Mouse (Mus musculus): Measurements from ENCODE around the gene Syf2. TPM values are rescaled to one million over a fixed set of nuclear protein-coding genes. Genes with fewer than 3 reads are reported as not detected.

Syf2 gene
- polyA plus RNA-seq, 1 experiment from 2014 or later, result 78.9 TPM

DNA sequence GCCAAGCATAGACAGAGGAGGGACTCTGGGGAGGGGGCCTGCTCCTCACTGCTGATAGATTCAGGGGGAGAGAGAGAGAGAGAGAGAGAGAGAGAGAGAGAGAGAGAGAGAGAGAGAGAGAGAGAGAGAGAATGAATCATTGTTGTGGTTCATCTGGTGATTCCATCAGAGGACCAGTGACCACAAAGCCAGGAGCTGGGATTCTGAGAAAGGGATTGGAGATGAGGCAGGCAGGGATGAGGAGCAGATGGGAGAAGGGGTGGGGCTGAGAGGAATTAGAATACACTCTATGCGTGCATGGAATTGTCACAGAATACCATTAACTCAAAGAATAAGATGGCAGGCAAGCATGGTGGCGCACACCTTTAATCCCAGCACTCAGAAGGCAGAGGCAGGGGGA, 24.5 kb downstream of the Syf2 start:
- H3K27ac ChIP-seq (ENCODE audit: low read length), result no peak overlapping the region
- ATAC-seq (replicated peaks; ENCODE audit: extremely low read depth, insufficient read depth, low FRiP score), result no peak
- H3K27me3 ChIP-seq (ENCODE audit: control insufficient read depth, insufficient read depth, low read length), result 0 out of 2 replicates have a peak, but pooled peaks cover 8% of the 10 kb centered on the region
- peaks cover 7% of the 10 kb centered on the region for H3K4me1 ChIP-seq (ENCODE audit: control insufficient read depth, insufficient read depth, low read length)
- H3K4me3 ChIP-seq (ENCODE audit: low read length), result no peak overlapping the region
- WGBS, result 96% methylated on average over 2 of the region's 2 CpGs
- H3K9me3 ChIP-seq (replicated peaks; ENCODE audit: control insufficient read depth, low read length), result no peaks in the 10 kb centered on the region
- H3K36me3 ChIP-seq (ENCODE audit: control insufficient read depth, insufficient read depth), result no peaks in the 10 kb centered on the region
- no peak overlapping the region for H3K4me2 ChIP-seq (ENCODE audit: low read depth, low read length)
- no peak overlapping the region for H3K9ac ChIP-seq (ENCODE audit: low read length)

DNA sequence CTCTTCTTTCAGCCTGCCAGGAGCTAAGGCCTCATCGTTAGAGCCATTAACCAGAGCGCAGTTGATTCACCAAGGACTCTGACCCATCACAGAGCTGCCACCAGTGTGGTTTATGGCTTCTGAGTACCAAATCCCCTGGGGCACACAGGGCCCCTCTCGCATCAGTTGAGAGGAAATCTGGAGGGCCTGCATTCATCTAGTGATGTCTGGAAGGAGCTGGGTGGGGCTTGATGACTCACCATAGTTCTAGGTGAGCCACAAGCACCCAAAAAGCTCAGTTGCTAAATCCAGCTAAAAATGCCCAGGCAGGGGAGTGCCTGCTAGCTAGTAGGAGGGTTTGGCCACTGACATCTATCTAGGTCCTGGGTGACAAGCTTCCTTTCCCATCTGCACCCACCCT, 25.1 kb downstream of the Syf2 start:
- H3K36me3 ChIP-seq (ENCODE audit: control insufficient read depth, insufficient read depth), result no peaks in the 10 kb centered on the region
- no peak for ATAC-seq (replicated peaks; ENCODE audit: extremely low read depth, insufficient read depth, low FRiP score)
- no peak overlapping the region for H3K4me3 ChIP-seq (ENCODE audit: low read length)
- H3K27ac ChIP-seq (ENCODE audit: low read length), result no peak overlapping the region
- H3K9me3 ChIP-seq (replicated peaks; ENCODE audit: control insufficient read depth, low read length), result no peaks in the 10 kb centered on the region
- no peak overlapping the region for H3K4me2 ChIP-seq (ENCODE audit: low read depth, low read length)
- WGBS, result 69% methylated on average over 3 of the region's 3 CpGs
- H3K9ac ChIP-seq (ENCODE audit: low read length), result no peak overlapping the region
- peaks cover under 1% of the 10 kb centered on the region for H3K4me1 ChIP-seq (ENCODE audit: control insufficient read depth, insufficient read depth, low read length)
- 0 out of 2 replicates have a peak, but pooled peaks cover 8% of the 10 kb centered on the region for H3K27me3 ChIP-seq (ENCODE audit: control insufficient read depth, insufficient read depth, low read length)

DNA sequence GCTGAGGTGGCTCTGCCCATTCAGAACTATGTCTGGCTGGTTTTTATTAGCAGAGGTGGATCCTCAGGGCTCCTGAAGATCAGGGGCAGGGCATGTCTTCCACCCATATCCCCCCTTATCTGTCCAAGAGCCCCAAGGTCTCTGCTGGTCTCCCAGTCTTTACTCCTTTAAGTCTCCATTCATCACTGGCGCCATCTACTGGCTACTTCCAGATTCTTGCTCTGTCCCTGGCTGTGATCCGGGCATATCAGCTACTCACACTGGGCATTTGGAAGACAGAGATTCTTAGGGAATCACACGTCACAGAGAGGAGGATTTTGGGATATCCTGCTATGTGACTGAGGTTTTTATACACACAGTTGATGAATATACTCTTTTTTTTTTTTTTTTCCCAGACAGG, 25.6 kb downstream of the Syf2 start:
- H3K4me1 ChIP-seq (ENCODE audit: control insufficient read depth, insufficient read depth, low read length), result no peaks in the 10 kb centered on the region
- 0 out of 2 replicates have a peak, but pooled peaks have one; percentile 45 for ATAC-seq (replicated peaks; ENCODE audit: extremely low read depth, insufficient read depth, low FRiP score)
- H3K27ac ChIP-seq (ENCODE audit: low read length), result no peak overlapping the region
- 9% methylated on average over 3 of the region's 3 CpGs for WGBS
- no peaks in the 10 kb centered on the region for H3K36me3 ChIP-seq (ENCODE audit: control insufficient read depth, insufficient read depth)
- no peak overlapping the region for H3K4me3 ChIP-seq (ENCODE audit: low read length)
- H3K4me2 ChIP-seq (ENCODE audit: low read depth, low read length), result no peak overlapping the region
- H3K9ac ChIP-seq (ENCODE audit: low read length), result no peak overlapping the region
- H3K9me3 ChIP-seq (replicated peaks; ENCODE audit: control insufficient read depth, low read length), result no peaks in the 10 kb centered on the region
- H3K27me3 ChIP-seq (ENCODE audit: control insufficient read depth, insufficient read depth, low read length), result 0 out of 2 replicates have a peak, but pooled peaks cover 11% of the 10 kb centered on the region

DNA sequence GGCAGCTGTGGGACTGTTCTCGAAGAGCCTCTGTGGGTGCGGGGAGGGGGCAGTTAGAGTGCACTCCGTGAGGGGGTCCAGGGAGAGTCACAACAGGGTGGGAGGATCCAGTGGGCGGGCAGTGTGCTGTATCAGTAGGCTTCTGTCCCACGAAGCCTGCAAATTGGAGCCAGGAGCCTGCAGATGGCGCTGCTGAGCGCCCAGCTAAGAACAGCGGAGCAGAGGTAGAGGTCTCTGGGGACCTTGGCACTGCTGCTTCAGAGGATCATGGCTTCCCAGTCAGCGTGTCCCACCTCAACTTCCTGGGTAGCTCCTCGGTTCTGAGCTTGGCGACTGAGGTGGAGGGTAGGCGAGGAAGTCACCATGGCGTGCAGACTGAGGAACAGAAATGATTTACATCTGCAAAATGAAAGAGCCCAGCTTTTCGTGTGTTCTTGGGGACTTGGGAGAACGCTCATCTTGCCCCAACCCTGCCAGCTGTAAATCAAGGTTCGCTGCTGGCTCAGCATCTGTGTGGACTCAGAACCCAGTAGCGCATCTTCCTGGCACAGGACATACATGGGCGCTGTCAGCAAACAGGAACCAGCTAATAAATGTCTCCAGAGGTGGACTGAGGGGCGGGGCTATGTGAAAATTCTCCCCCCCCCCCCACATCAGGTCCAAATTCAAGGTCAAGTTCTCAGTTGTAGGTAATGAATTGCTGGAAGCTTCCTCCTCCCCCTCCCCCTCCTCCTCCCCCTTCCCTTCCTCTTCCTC, 32.5 kb downstream of the Syf2 start:
- Histone ChIP-seq H3K9ac (ENCODE audit: low read length) (no peak overlapping the region), H3K4me2 (ENCODE audit: low read depth, low read length) (peak overlapping the region; percentile 39), H3K9me3 (replicated peaks; ENCODE audit: control insufficient read depth, low read length) (no peaks in the 10 kb centered on the region), H3K4me3 (ENCODE audit: low read length) (0 out of 2 replicates have a peak overlapping the region, but pooled peaks have one; percentile 7), H3K36me3 (ENCODE audit: control insufficient read depth, insufficient read depth) (no peaks in the 10 kb centered on the region), H3K27me3 (ENCODE audit: control insufficient read depth, insufficient read depth, low read length) (0 out of 2 replicates have a peak, but pooled peaks cover 9% of the 10 kb centered on the region), H3K27ac (ENCODE audit: low read length) (no peak overlapping the region), H3K4me1 (ENCODE audit: control insufficient read depth, insufficient read depth, low read length) (peaks cover 4% of the 10 kb centered on the region; the same call in 1 of the 2 replicates)
- no peak for ATAC-seq (replicated peaks; ENCODE audit: extremely low read depth, insufficient read depth, low FRiP score)
- WGBS, result 31% methylated on average over 19 of the region's 19 CpGs

DNA sequence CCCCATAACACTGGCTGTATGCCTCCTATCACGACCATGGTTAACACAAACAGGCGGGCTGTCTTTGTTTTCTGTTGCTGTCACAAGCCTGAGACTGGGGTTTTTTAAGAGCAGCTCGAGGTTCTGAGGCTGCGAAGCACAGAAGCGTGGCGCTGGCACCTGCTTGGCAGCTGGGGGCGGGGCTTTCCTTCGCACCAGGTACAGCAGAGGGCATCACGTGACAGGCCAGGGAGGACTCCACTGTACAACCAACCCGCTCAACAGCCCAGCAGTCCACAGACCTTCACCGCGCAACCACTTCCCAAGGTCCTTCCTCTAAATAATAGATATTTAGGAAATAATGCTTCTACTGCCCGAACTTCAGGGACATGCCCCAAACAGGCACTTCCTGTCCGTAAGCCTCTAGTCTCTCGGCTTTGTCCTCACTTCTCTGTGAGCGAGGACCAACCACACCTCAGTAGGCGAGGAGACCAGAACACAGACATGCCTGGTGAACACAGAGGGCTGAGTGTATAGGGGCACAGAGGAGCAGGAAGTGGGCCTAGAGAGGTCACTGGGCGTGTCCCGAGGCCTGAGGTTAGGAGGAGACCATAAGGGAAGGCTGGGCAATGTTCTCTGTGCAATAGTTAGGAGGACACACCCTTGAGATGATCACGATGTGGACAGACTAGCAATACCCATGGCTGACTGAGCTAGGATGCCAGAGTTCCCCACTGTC, 37.3 kb downstream of the Syf2 start:
- 76% methylated on average over 20 of the region's 20 CpGs for WGBS
- ATAC-seq (replicated peaks; ENCODE audit: extremely low read depth, insufficient read depth, low FRiP score), result no peak
- Histone ChIP-seq H3K27ac (ENCODE audit: low read length) (no peak overlapping the region), H3K4me2 (ENCODE audit: low read depth, low read length) (no peak overlapping the region), H3K36me3 (ENCODE audit: control insufficient read depth, insufficient read depth) (no peaks in the 10 kb centered on the region), H3K27me3 (ENCODE audit: control insufficient read depth, insufficient read depth, low read length) (no peaks in the 10 kb centered on the region), H3K9me3 (replicated peaks; ENCODE audit: control insufficient read depth, low read length) (no peaks in the 10 kb centered on the region), H3K4me1 (ENCODE audit: control insufficient read depth, insufficient read depth, low read length) (peaks cover 4% of the 10 kb centered on the region; the same call in 1 of the 2 replicates), H3K4me3 (ENCODE audit: low read length) (no peak overlapping the region), H3K9ac (ENCODE audit: low read length) (no peak overlapping the region)

DNA sequence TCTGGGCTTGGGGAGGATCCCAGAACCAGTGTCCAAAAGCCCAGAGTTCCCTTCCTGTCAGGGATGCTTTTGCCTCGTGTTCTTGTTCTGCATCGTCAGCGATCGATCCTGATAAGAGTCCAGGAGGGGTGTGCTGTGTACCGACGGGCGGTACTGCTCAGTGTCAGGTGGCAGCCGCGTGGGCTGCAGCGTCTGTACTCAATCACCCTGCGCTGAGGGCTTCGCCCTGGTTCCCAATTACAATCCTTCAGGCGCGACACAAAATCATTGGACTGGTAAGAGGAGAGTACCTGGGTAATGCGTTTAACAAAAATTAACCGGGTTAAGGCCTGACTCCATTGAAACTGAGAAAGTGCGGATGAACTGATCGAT, 37.9 kb downstream of the Syf2 start:
- H3K4me3 ChIP-seq (ENCODE audit: low read length), result no peak overlapping the region
- no peak overlapping the region for H3K9ac ChIP-seq (ENCODE audit: low read length)
- peaks cover 4% of the 10 kb centered on the region; the same call in 1 of the 2 replicates for H3K4me1 ChIP-seq (ENCODE audit: control insufficient read depth, insufficient read depth, low read length)
- H3K27ac ChIP-seq (ENCODE audit: low read length), result no peak overlapping the region
- no peaks in the 10 kb centered on the region for H3K27me3 ChIP-seq (ENCODE audit: control insufficient read depth, insufficient read depth, low read length)
- ATAC-seq (replicated peaks; ENCODE audit: extremely low read depth, insufficient read depth, low FRiP score), result no peak
- WGBS, result 71% methylated on average over 18 of the region's 18 CpGs
- H3K9me3 ChIP-seq (replicated peaks; ENCODE audit: control insufficient read depth, low read length), result 0 out of 2 replicates have a peak, but pooled peaks cover 3% of the 10 kb centered on the region
- H3K4me2 ChIP-seq (ENCODE audit: low read depth, low read length), result no peak overlapping the region
- no peaks in the 10 kb centered on the region for H3K36me3 ChIP-seq (ENCODE audit: control insufficient read depth, insufficient read depth)

DNA sequence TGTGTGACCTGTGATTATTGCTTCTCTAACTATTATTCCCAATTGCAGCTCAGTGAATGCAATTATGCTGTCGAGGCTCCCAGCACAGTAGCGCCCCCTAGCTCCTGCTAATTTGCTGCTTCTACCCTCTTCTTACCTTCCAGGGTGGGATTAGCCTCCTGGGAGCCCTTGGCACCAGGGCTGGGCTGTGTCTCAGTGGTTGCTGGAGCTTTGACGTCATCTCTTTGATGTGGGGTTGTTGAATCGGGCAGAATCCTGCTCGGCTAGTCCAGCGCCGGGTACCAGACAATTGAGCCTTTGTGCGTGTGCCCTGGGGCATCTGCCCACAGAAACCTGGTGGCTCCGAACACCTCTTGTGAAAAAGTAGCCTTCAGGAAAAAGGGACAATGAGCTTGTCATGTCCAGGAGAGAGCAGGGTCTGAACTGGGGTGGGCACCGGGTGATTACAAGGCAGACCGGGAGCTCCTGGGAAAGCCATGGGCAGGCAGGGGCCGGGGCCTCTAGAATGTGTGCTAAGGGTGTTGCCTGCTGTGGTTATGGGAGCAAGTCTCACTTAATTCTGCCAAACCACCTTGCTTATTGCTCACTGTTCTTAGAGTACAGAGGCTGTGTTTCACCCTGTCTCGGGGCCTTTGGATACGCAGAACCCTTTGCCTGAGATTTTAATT, 44.7 kb downstream of the Syf2 start:
- 39% methylated on average over 14 of the region's 14 CpGs for WGBS

DNA sequence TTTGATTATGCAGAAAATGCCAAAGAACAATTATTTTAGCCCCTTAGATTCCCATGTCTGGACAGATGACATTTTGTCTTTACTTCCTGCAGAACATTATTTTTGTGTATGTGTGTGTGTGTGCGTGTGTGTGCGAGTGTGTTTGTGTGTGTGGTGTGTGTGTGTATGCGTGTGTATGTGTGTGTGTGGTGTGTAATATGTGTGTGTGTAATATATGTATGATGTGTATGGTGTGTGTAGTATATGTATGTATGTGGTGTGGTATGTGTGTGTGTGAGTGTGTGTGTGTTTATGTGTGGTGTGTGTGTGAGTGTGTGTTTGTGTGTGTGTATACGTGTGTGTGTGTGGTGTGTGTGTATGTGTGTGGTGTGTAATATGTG, 45.2 kb downstream of the Syf2 start:
- no peak overlapping the region for H3K4me3 ChIP-seq (ENCODE audit: low read length)
- H3K27ac ChIP-seq (ENCODE audit: low read length), result no peak overlapping the region
- 86% methylated on average over 4 of the region's 4 CpGs for WGBS
- H3K9ac ChIP-seq (ENCODE audit: low read length), result no peak overlapping the region
- no peak for ATAC-seq (replicated peaks; ENCODE audit: extremely low read depth, insufficient read depth, low FRiP score)
- no peak overlapping the region for H3K4me2 ChIP-seq (ENCODE audit: low read depth, low read length)
- H3K36me3 ChIP-seq (ENCODE audit: control insufficient read depth, insufficient read depth), result no peaks in the 10 kb centered on the region
- H3K9me3 ChIP-seq (replicated peaks; ENCODE audit: control insufficient read depth, low read length), result 0 out of 2 replicates have a peak, but pooled peaks cover 3% of the 10 kb centered on the region
- no peaks in the 10 kb centered on the region for H3K27me3 ChIP-seq (ENCODE audit: control insufficient read depth, insufficient read depth, low read length)
- no peaks in the 10 kb centered on the region for H3K4me1 ChIP-seq (ENCODE audit: control insufficient read depth, insufficient read depth, low read length)

More for the DNA sequence above, 44.7 kb downstream of the Syf2 start:
- Histone ChIP-seq H3K4me2 (ENCODE audit: low read depth, low read length) (no peak overlapping the region), H3K9me3 (replicated peaks; ENCODE audit: control insufficient read depth, low read length) (0 out of 2 replicates have a peak, but pooled peaks cover 3% of the 10 kb centered on the region), H3K27ac (ENCODE audit: low read length) (no peak overlapping the region), H3K36me3 (ENCODE audit: control insufficient read depth, insufficient read depth) (no peaks in the 10 kb centered on the region), H3K27me3 (ENCODE audit: control insufficient read depth, insufficient read depth, low read length) (no peaks in the 10 kb centered on the region), H3K4me3 (ENCODE audit: low read length) (no peak overlapping the region), H3K4me1 (ENCODE audit: control insufficient read depth, insufficient read depth, low read length) (no peaks in the 10 kb centered on the region), H3K9ac (ENCODE audit: low read length) (no peak overlapping the region)
- ATAC-seq (replicated peaks; ENCODE audit: extremely low read depth, insufficient read depth, low FRiP score), result no peak
